Mouse (Mus musculus): ENCODE data around the gene Slc25a54. TPM values are rescaled to one million over a fixed set of nuclear protein-coding genes. Genes with fewer than 3 reads are reported as not detected.

Slc25a54 gene
- total and polyA plus RNA-seq, 3 experiments, result not detected

GRCm38 (mm10) chr3:109032306-109032705, 48.0 kb upstream of the Slc25a54 start:
- Histone ChIP-seq H3K4me1 (ENCODE audit: control insufficient read depth in 1 of 2, insufficient read depth in 2 of 2) (peaks cover 0 to 8% of the 10 kb centered on the region in 2 experiments; a peak in 2 of 4 replicates), H3K4me2 (ENCODE audit: insufficient read depth, low read depth, poor library complexity, severe bottlenecking) (no peak overlapping the region), H3K9me3 (replicated peaks; ENCODE audit: low read length) (peaks cover 5% of the 10 kb centered on the region), H3K9ac (ENCODE audit: insufficient read depth, low read depth) (no peak overlapping the region), H3K27me3 (replicated peaks) (no peaks in the 10 kb centered on the region), H3K4me3 (replicated peaks in 1 of 3; ENCODE audit: low read depth in 2 of 3, low read length in 2 of 3, poor library complexity in 1 of 3) (no peak overlapping the region), H3K36me3 (replicated peaks in 1 of 2; ENCODE audit: control insufficient read depth in 1 of 2, insufficient read depth in 1 of 2, low read length in 1 of 2) (no peaks in the 10 kb centered on the region), H3K27ac (ENCODE audit: insufficient read depth, low read depth) (no peak overlapping the region), H3K79me2 (replicated peaks; ENCODE audit: control insufficient read depth, extremely low read depth, insufficient read depth, poor library complexity, severe bottlenecking) (no peaks in the 10 kb centered on the region)
- in situ Hi-C loops (cut with MboI; ENCODE audit: low pct_ligation_motif_present, low pct_unique_long_range_greater_than_20kb, low sequenced_read_pairs) (no loop called here), dilution Hi-C loops (cut with MboI; ENCODE audit: extremely low pct_ligation_motif_present, extremely low pct_unique_long_range_greater_than_20kb, low sequenced_read_pairs) (no loop called here)
- no peak for DNase-seq (ENCODE audit: extremely low read depth)
- TF ChIP-seq POLR2A (IDR thresholded peaks at IDR 0.05; ENCODE audit: low read depth, low read length), result no peak
- no peak for TF ChIP-seq GABPA (IDR thresholded peaks at IDR 0.05; ENCODE audit: insufficient replicate concordance, low read depth, low read length)
- no peak for TF ChIP-seq UBTF (IDR thresholded peaks at IDR 0.05; ENCODE audit: low read depth, low read length)
- no peak for TF ChIP-seq MAZ (IDR thresholded peaks at IDR 0.05; ENCODE audit: low read depth, low read length)

GRCm38 (mm10) chr3:109034411-109034810, 45.9 kb upstream of the Slc25a54 start:
- Histone ChIP-seq H3K4me2 (ENCODE audit: insufficient read depth, low read depth, poor library complexity, severe bottlenecking) (no peak overlapping the region), H3K27ac (ENCODE audit: insufficient read depth, low read depth) (no peak overlapping the region), H3K9me3 (replicated peaks; ENCODE audit: low read length) (peaks cover 5% of the 10 kb centered on the region), H3K9ac (ENCODE audit: insufficient read depth, low read depth) (no peak overlapping the region), H3K36me3 (replicated peaks in 1 of 2; ENCODE audit: control insufficient read depth in 1 of 2, insufficient read depth in 1 of 2, low read length in 1 of 2) (no peaks in the 10 kb centered on the region), H3K4me3 (replicated peaks in 1 of 3; ENCODE audit: low read depth in 2 of 3, low read length in 2 of 3, poor library complexity in 1 of 3) (no peak overlapping the region), H3K27me3 (replicated peaks) (no peaks in the 10 kb centered on the region), H3K4me1 (ENCODE audit: control insufficient read depth in 1 of 2, insufficient read depth in 2 of 2) (peaks cover 0 to 2% of the 10 kb centered on the region in 2 experiments; a peak in 1 of 4 replicates), H3K79me2 (replicated peaks; ENCODE audit: control insufficient read depth, extremely low read depth, insufficient read depth, poor library complexity, severe bottlenecking) (no peaks in the 10 kb centered on the region)
- TF ChIP-seq HCFC1 (IDR thresholded peaks at IDR 0.05; ENCODE audit: low read depth, low read length) (no peak), JUN (IDR thresholded peaks at IDR 0.05; ENCODE audit: insufficient read depth, low read depth, low read length) (no peak), RAD21 (IDR thresholded peaks at IDR 0.05; ENCODE audit: low read depth, low read length) (no peak), KAT2A (IDR thresholded peaks at IDR 0.05; ENCODE audit: insufficient replicate concordance, low read length) (no peak), ZNF384 (IDR thresholded peaks at IDR 0.05; ENCODE audit: low read depth, low read length) (no peak)
- DNase-seq (ENCODE audit: extremely low read depth), result no peak
- in situ Hi-C loops (cut with MboI; ENCODE audit: low pct_ligation_motif_present, low pct_unique_long_range_greater_than_20kb, low sequenced_read_pairs) (no loop called here), dilution Hi-C loops (cut with MboI; ENCODE audit: extremely low pct_ligation_motif_present, extremely low pct_unique_long_range_greater_than_20kb, low sequenced_read_pairs) (no loop called here)

GRCm38 (mm10) chr3:109040908-109041307, 39.4 kb upstream of the Slc25a54 start:
- Histone ChIP-seq H3K9ac (ENCODE audit: insufficient read depth, low read depth) (no peak overlapping the region), H3K9me3 (replicated peaks; ENCODE audit: low read length) (no peaks in the 10 kb centered on the region), H3K4me3 (replicated peaks in 1 of 3; ENCODE audit: low read depth in 2 of 3, low read length in 2 of 3, poor library complexity in 1 of 3) (no peak overlapping the region), H3K27me3 (replicated peaks) (no peaks in the 10 kb centered on the region), H3K79me2 (replicated peaks; ENCODE audit: control insufficient read depth, extremely low read depth, insufficient read depth, poor library complexity, severe bottlenecking) (no peaks in the 10 kb centered on the region), H3K27ac (ENCODE audit: insufficient read depth, low read depth) (no peak overlapping the region), H3K4me1 (ENCODE audit: control insufficient read depth in 1 of 2, insufficient read depth in 2 of 2) (0 out of 4 replicates have a peak, but pooled peaks cover 0 to 3% of the 10 kb centered on the region in 2 experiments), H3K36me3 (replicated peaks in 1 of 2; ENCODE audit: control insufficient read depth in 1 of 2, insufficient read depth in 1 of 2, low read length in 1 of 2) (no peaks in the 10 kb centered on the region), H3K4me2 (ENCODE audit: insufficient read depth, low read depth, poor library complexity, severe bottlenecking) (no peak overlapping the region)
- no peak for DNase-seq (ENCODE audit: extremely low read depth)
- TF ChIP-seq ZKSCAN1 (IDR thresholded peaks at IDR 0.05; ENCODE audit: borderline replicate concordance, low read depth, low read length) (no peak), RAD21 (IDR thresholded peaks at IDR 0.05; ENCODE audit: low read depth, low read length) (no peak), ELF1 (IDR thresholded peaks at IDR 0.05; ENCODE audit: low read depth, low read length) (no peak), BHLHE40 (IDR thresholded peaks at IDR 0.05; ENCODE audit: low read depth, low read length) (no peak), HCFC1 (IDR thresholded peaks at IDR 0.05; ENCODE audit: low read depth, low read length) (no peak), TCF12 (IDR thresholded peaks at IDR 0.05; ENCODE audit: low read depth, low read length) (no peak), NRF1 (IDR thresholded peaks at IDR 0.05; ENCODE audit: low read depth, low read length) (no peak), MXI1 (IDR thresholded peaks at IDR 0.05; ENCODE audit: low read depth, low read length) (no peak), ETS1 (conservative IDR thresholded peaks at IDR 0.05; ENCODE audit: low read depth, low read length) (no peak), CHD1 (IDR thresholded peaks at IDR 0.05; ENCODE audit: low read depth, low read length) (no peak), EP300 (IDR thresholded peaks at IDR 0.05; ENCODE audit: low read length) (no peak), JUN (IDR thresholded peaks at IDR 0.05; ENCODE audit: insufficient read depth, low read depth, low read length) (no peak), SMC3 (IDR thresholded peaks at IDR 0.05; ENCODE audit: low read depth, low read length) (no peak), MAFK (IDR thresholded peaks at IDR 0.05; ENCODE audit: insufficient replicate concordance, low read length) (no peak), SIN3A (IDR thresholded peaks at IDR 0.05; ENCODE audit: low read length) (no peak), MAZ (IDR thresholded peaks at IDR 0.05; ENCODE audit: low read depth, low read length) (no peak), POLR2A (IDR thresholded peaks at IDR 0.05; ENCODE audit: low read depth, low read length) (no peak), MEF2A (IDR thresholded peaks at IDR 0.05; ENCODE audit: borderline replicate concordance, low read depth, low read length) (no peak)
- dilution Hi-C loops (cut with MboI; ENCODE audit: extremely low pct_ligation_motif_present, extremely low pct_unique_long_range_greater_than_20kb, low sequenced_read_pairs) (no loop called here), in situ Hi-C loops (cut with MboI; ENCODE audit: low pct_ligation_motif_present, low pct_unique_long_range_greater_than_20kb, low sequenced_read_pairs) (no loop called here)

Data from CH12.LX (cell line).